Mouse (Mus musculus) midbrain, embryonic 10.5 days (tissue): ENCODE results near the gene Etfbkmt. TPM values are rescaled to one million over a fixed set of nuclear protein-coding genes. Genes with fewer than 3 reads are reported as not detected.
"Not testable (repeated sequence)": the region's sequence is repeated elsewhere in the genome, so short reads cannot be mapped to it uniquely, and the experiment has no call there.

Source experiments
- DNase-seq: peaks from one replicate; pipeline ENCODE4 v3.0.0-alpha.2; 2017; ENCODE audit warnings: low spot score
- H3K27ac ChIP-seq: fragments of 300-500 bp; sonication (generic); replicated peaks from 2 replicates; pipeline ENCODE4 v1.5.1; 2016; ENCODE audit warnings: mild to moderate bottlenecking
- H3K27me3 ChIP-seq: fragments of 300-500 bp; sonication (generic); 2 replicates; pipeline ENCODE4 v1.6.1; 2016; ENCODE audit warnings: low read depth, mild to moderate bottlenecking; ENCODE audit not compliant: poor library complexity, severe bottlenecking
- H3K36me3 ChIP-seq: fragments of 300-500 bp; sonication (generic); 2 replicates; pipeline ENCODE4 v1.6.1; 2016; ENCODE audit warnings: mild to moderate bottlenecking, moderate library complexity
- H3K4me1 ChIP-seq: fragments of 300-500 bp; sonication (generic); 2 replicates; pipeline ENCODE4 v1.6.1; 2016
- H3K4me3 ChIP-seq: fragments of 300-500 bp; sonication (generic); 2 replicates; pipeline ENCODE4 v1.5.1; 2016; ENCODE audit warnings: mild to moderate bottlenecking, moderate library complexity
- H3K9me3 ChIP-seq: fragments of 300-500 bp; sonication (generic); replicated peaks from 2 replicates; pipeline ENCODE4 v1.6.1; 2016; ENCODE audit warnings: mild to moderate bottlenecking
- WGBS: fragments of 180-500 bp; shearing (Covaris S2); methylation state at CpG from one replicate; pipeline ENCODE4 v1.1.7; 2016; 5-methylcytosine and 5-hydroxymethylcytosine counted together
- polyA plus RNA-seq: library from polyadenylated mRNA; unstranded; fragments of >200 nt; fragmentation: Nextera tagmentation; extraction: Ambion mirVana; gene quantifications from 2 replicates; pipeline ENCODE4 v1.2.1, GENCODE M21; 2016

Etfbkmt gene
- polyA plus RNA-seq, 1 experiment from 2014 or later: 9.9 TPM

GRCm38 (mm10) chr6:149169965-149170364 is 30.3 kb downstream of the Etfbkmt start:
- DNase-seq, H3K27ac ChIP-seq, H3K27me3 ChIP-seq, H3K9me3 ChIP-seq, H3K4me3 ChIP-seq, H3K4me1 ChIP-seq: not testable (repeated sequence)
- 87% methylated on average over 4 of the region's 4 CpGs for WGBS
- peaks cover 82% of the 10 kb centered on the region for H3K36me3 ChIP-seq

- no peak overlapping the region for H3K4me3 ChIP-seq
- no peaks in the 10 kb centered on the region; the same call in 1 of the 2 replicates for H3K9me3 ChIP-seq
- DNase-seq: no peak
- H3K27ac ChIP-seq: no peak overlapping the region
- H3K4me1 ChIP-seq: no peaks in the 10 kb centered on the region
- no peaks in the 10 kb centered on the region for H3K27me3 ChIP-seq
- 82% methylated on average over 4 of the region's 4 CpGs for WGBS
- peaks cover 86% of the 10 kb centered on the region for H3K36me3 ChIP-seq
These were observed 34.4 kb downstream of the Etfbkmt start for GRCm38 (mm10) chr6:149173831-149174625.

DNA sequence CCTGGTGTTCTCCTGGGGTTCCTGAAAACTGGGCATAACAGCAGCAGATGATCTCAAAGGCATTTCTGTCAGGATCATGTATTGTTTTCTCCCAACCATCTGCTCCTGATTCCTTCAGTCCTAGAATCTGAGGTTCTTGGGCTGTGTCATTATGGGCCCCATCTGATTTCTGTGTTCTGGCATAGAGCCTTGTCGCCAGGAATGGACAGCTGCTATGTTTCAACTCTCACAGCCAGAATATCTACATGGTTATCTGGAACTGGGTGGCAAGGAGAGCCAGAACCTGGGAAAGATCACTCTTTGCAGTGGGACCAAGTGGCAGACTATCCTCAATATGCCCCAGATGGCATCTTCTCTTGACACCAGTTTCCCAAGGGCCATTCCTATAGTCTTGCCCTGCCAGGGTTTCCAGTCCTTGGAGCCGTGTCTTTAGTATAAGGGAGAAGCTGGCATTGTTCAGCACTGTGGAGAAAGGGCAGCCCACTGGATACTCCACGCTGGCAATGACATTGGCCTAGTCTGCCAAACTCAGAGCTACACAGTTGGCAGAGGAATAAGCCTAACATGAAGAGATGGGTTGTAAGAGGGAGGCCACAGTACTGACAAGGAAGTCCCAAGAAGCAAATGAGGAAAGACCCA is 35.4 kb downstream of the Etfbkmt start:
- WGBS: 91% methylated on average over 3 of the region's 3 CpGs
- Histone ChIP-seq H3K36me3 (peaks cover 86% of the 10 kb centered on the region), H3K9me3 (no peaks in the 10 kb centered on the region; the same call in 1 of the 2 replicates), H3K4me3 (no peak overlapping the region), H3K27me3 (no peaks in the 10 kb centered on the region), H3K27ac (no peak overlapping the region), H3K4me1 (no peaks in the 10 kb centered on the region)
- DNase-seq: no peak

- Histone ChIP-seq H3K27me3 (no peaks in the 10 kb centered on the region), H3K4me3 (no peak overlapping the region), H3K4me1 (no peaks in the 10 kb centered on the region), H3K9me3 (no peaks in the 10 kb centered on the region; the same call in 1 of the 2 replicates), H3K36me3 (peaks cover 100% of the 10 kb centered on the region), H3K27ac (no peak overlapping the region)
- no peak for DNase-seq
These were observed 39.4 kb downstream of the Etfbkmt start for GRCm38 (mm10) chr6:149179064-149179463.

DNA sequence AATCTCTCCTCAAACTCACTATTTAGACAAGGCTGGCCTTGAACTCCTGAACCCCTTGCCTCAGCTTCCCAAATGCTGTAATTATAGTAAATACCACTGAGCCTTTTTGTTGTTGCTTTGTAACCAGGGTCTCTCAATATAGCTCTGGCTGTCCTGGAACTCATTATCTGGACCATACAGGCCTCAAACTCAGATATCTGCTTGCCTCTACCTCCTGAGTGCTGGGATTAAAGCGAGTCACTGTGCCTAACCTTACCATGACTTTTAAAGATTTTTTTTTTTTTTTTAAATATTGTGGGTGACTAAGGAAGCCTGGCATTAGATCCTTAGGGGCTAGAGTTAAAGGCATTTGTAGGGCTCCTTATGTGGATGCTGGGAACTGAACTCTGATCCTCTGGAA is 44.4 kb downstream of the Etfbkmt start:
- Histone ChIP-seq H3K4me1 (peaks cover 18% of the 10 kb centered on the region), H3K4me3 (no peak overlapping the region), H3K36me3 (peaks cover 60% of the 10 kb centered on the region), H3K27ac (no peak overlapping the region), H3K9me3 (no peaks in the 10 kb centered on the region; the same call in 1 of the 2 replicates), H3K27me3 (no peaks in the 10 kb centered on the region)
- DNase-seq: no peak
- 90% methylated on average over 1 of the region's 1 CpGs for WGBS

DNA sequence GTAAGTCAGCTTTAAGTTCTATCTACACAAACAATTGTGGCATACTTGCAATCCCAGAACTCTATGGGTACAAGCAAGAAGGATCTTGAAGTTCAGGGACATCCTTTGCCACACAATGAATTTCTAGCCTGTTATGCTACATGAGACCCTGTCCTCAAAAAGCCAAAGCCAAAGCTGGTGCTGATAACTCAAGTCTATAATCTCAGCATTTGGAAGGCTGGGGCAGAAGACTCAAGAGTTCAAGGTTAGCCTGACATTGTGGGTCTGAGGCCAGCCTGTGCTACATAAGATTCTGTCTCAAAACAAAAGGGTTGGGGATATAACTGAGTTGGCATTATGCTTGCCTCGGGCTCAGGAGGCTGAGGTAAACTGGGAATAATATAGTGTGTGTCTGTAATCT is 47.7 kb downstream of the Etfbkmt start:
- Histone ChIP-seq H3K4me3 (peak overlapping the region; percentile 79), H3K36me3 (peaks cover 26% of the 10 kb centered on the region), H3K27me3 (no peaks in the 10 kb centered on the region), H3K4me1 (peaks cover 18% of the 10 kb centered on the region), H3K27ac (peak overlapping the region; percentile 98), H3K9me3 (no peaks in the 10 kb centered on the region; the same call in 1 of the 2 replicates)
- no peak for DNase-seq
- 77% methylated on average over 1 of the region's 1 CpGs for WGBS

GRCm38 (mm10) chr6:149188041-149188924 is 48.6 kb downstream of the Etfbkmt start, which contains the start of gene Amn1:
Gene Amn1 (minus strand): TSS chr6:149188712.
- Histone ChIP-seq H3K4me3 (peak within 1 kb of the TSS; percentile 79), H3K9me3 (no peaks in the 10 kb centered on the region), H3K27ac (peak within 1 kb of the TSS; percentile 98), H3K27me3 (no peaks in the 10 kb centered on the region), H3K36me3 (peaks cover 17% of the 10 kb centered on the region), H3K4me1 (peaks cover 18% of the 10 kb centered on the region)
- DNase-seq: peak; percentile 97
- under 1% methylated on average over 34 of the region's 34 CpGs for WGBS

DNA sequence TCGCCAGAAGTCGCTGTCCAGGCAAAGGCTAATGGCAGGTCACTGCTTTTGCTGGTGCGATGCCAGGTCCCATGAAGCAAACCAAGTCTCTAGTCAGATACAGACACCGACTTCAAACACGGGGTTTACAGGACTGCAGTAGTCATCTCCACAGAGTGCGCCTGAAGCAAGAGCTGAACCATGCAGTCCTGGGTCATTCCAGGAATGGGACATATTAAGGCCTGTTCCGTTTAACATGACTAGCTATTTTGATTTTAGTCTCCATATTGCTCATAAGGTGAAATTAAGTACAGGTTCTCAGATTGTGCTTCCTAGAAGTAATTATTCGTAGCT is 49.2 kb downstream of the Etfbkmt start:
- H3K4me1 ChIP-seq: peaks cover 18% of the 10 kb centered on the region
- H3K36me3 ChIP-seq: peaks cover 11% of the 10 kb centered on the region
- peak overlapping the region; percentile 98 for H3K27ac ChIP-seq
- H3K27me3 ChIP-seq: no peaks in the 10 kb centered on the region
- peak overlapping the region; percentile 79 for H3K4me3 ChIP-seq
- no peak for DNase-seq
- WGBS: 39% methylated on average over 8 of the region's 8 CpGs
- no peaks in the 10 kb centered on the region for H3K9me3 ChIP-seq

DNA sequence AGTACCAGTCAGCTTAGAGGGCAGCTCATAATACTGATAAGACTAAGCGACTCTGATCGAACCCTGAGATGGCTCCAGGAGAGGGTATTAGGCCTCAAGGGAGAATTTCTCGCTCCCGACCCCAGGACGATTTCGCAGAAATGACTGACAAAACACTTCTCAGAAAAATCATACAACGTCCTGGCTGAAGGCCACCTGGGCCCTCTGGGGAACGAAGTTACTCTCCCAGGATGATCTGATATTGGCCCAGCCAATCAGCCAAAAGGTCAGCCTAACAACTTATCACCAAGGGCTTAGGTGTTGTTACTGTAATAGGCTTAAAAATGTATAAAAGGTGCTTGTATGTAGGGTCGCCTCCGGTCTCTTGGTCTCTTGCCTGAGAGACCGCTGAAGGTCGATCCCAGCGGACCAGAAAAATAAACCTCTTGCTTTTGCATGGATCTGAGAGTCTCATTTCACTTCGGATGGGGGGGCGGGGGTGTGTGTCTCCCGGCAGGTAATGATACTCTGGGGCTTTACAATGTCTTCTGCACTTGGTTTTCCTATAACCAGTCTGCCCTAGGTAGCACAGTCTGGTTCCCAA is 49.8 kb downstream of the Etfbkmt start:
- peaks cover 6% of the 10 kb centered on the region for H3K36me3 ChIP-seq
- H3K27ac ChIP-seq: no peak overlapping the region
- no peaks in the 10 kb centered on the region for H3K9me3 ChIP-seq
- 94% methylated on average over 16 of the region's 16 CpGs for WGBS
- no peaks in the 10 kb centered on the region for H3K27me3 ChIP-seq
- H3K4me1 ChIP-seq: peaks cover 18% of the 10 kb centered on the region
- H3K4me3 ChIP-seq: no peak overlapping the region
- DNase-seq: no peak

GRCm38 (mm10) chr6:149191951-149192350 is 52.3 kb downstream of the Etfbkmt start:
- not testable (repeated sequence) for H3K36me3 ChIP-seq, H3K4me3 ChIP-seq, H3K9me3 ChIP-seq, DNase-seq, H3K27me3 ChIP-seq, H3K27ac ChIP-seq
- 90% methylated on average over 5 of the region's 5 CpGs for WGBS
- H3K4me1 ChIP-seq: peaks cover 10% of the 10 kb centered on the region

GRCm38 (mm10) chr6:149193276-149193905 is 53.7 kb downstream of the Etfbkmt start:
- Histone ChIP-seq H3K4me1 (no peaks in the 10 kb centered on the region; the same call in 1 of the 2 replicates), H3K27ac (no peak overlapping the region), H3K27me3 (no peaks in the 10 kb centered on the region), H3K4me3 (no peak overlapping the region), H3K9me3 (no peaks in the 10 kb centered on the region), H3K36me3 (no peaks in the 10 kb centered on the region)
- no peak for DNase-seq
- 80% methylated on average over 5 of the region's 5 CpGs for WGBS

- H3K27me3 ChIP-seq: no peaks in the 10 kb centered on the region
- no peaks in the 10 kb centered on the region for H3K4me1 ChIP-seq
- no peak overlapping the region for H3K4me3 ChIP-seq
- no peaks in the 10 kb centered on the region for H3K36me3 ChIP-seq
- 76% methylated on average over 3 of the region's 3 CpGs for WGBS
- H3K27ac ChIP-seq: no peak overlapping the region
- no peak for DNase-seq
- H3K9me3 ChIP-seq: no peaks in the 10 kb centered on the region
These were observed 57.5 kb downstream of the Etfbkmt start for GRCm38 (mm10) chr6:149197116-149197515.
